ENCODE assay signal across 27 mouse cellular contexts in genomic region chr6:116014111-116014510, GRCm38 (mm10). TPM values are rescaled to one million over a fixed set of nuclear protein-coding genes. Genes with fewer than 3 reads are reported as not detected.
DNase-seq lines count a peak whose midpoint lies in the region; TF ChIP-seq lines count a peak whose summit lies in the region.
"Had no signal": no experiment of that assay in that cellular context is flagged by ENCODE, and none has a peak within 500 bp of the region (broad histone marks: within the 10 kb centered on the region; RNA-seq: fewer than 3 reads in every experiment).

No protein-coding gene starts in this region.

- no peak for TF ChIP-seq CTCF in spleen, adult 2 months (IDR thresholded peaks at IDR 0.05; ENCODE audit: extremely low read depth, insufficient read depth, insufficient read length, insufficient replicate concordance)
- TF ChIP-seq CTCF in kidney, adult 2 months (conservative IDR thresholded peaks at IDR 0.05; ENCODE audit: insufficient read depth, insufficient read length, low read depth, low read length): no peak

- TF ChIP-seq POLR2A in spleen, adult 2 months (IDR thresholded peaks at IDR 0.05; ENCODE audit: low read depth, low read length): no peak
- TF ChIP-seq POLR2A in kidney, adult 2 months (IDR thresholded peaks at IDR 0.05; ENCODE audit: low read depth, low read length): no peak

- H3K36me3 ChIP-seq in spleen, adult 2 months (ENCODE audit: control insufficient read depth, insufficient read depth, low read length): no peaks in the 10 kb centered on the region
- no peaks in the 10 kb centered on the region for H3K36me3 ChIP-seq in macrophage (ENCODE audit: inconsistent target)
- no peaks in the 10 kb centered on the region for H3K36me3 ChIP-seq in kidney, adult 2 months (ENCODE audit: control insufficient read depth, insufficient read depth, low read length)
- H3K36me3 ChIP-seq: forebrain, embryonic 12.5 days; heart, embryonic 10.5 days; midbrain, embryonic 12.5 days; neural tube, embryonic 13.5 days; stomach, embryonic 15.5 days had no signal

- WGBS in spleen, adult 2 months: 87% methylated on average over 6 of the region's 6 CpGs
- WGBS in macrophage (ENCODE audit: missing documents): 35% methylated on average over 6 of the region's 6 CpGs
- WGBS in kidney, adult 2 months: 87% methylated on average over 6 of the region's 6 CpGs

- no peak overlapping the region for H3K4me3 ChIP-seq in spleen, adult 2 months (ENCODE audit: extremely low read depth, insufficient read depth, insufficient read length)
- H3K4me3 ChIP-seq in brown adipose tissue, adult 24 weeks (ENCODE audit: insufficient read depth, low read depth, low read length): no peak overlapping the region
- no peak overlapping the region for H3K4me3 ChIP-seq in macrophage (ENCODE audit: inconsistent target)
- H3K4me3 ChIP-seq in kidney, adult 2 months (ENCODE audit: insufficient read depth, low read depth, low read length): no peak overlapping the region
- H3K4me3 ChIP-seq: forebrain, embryonic 12.5 days; heart, embryonic 10.5 days; megakaryocyte, embryonic 14.5 days; midbrain, embryonic 12.5 days; neural tube, embryonic 13.5 days; stomach, embryonic 15.5 days had no signal

- no peaks in the 10 kb centered on the region for H3K27me3 ChIP-seq in spleen, adult 2 months (ENCODE audit: control insufficient read depth, insufficient read depth, low read length)
- no peaks in the 10 kb centered on the region for H3K27me3 ChIP-seq in kidney, adult 2 months (replicated peaks; ENCODE audit: control insufficient read depth, insufficient read depth, low read length)
- H3K27me3 ChIP-seq: CH12.LX; forebrain, embryonic 12.5 days; megakaryocyte, embryonic 14.5 days; midbrain, embryonic 12.5 days; neural tube, embryonic 13.5 days; stomach, embryonic 15.5 days had no signal

- H3K79me2 ChIP-seq in macrophage (ENCODE audit: inconsistent target): no peaks in the 10 kb centered on the region

- peak overlapping the region; percentile 52 for H3K27ac ChIP-seq in spleen, adult 2 months (ENCODE audit: insufficient read depth, low read length)
- H3K27ac ChIP-seq in brown adipose tissue, adult 24 weeks (replicated peaks; ENCODE audit: low read depth, low read length): peak overlapping the region; percentile 9
- H3K27ac ChIP-seq in macrophage: peak overlapping the region; percentile 86
- H3K27ac ChIP-seq in kidney, adult 2 months (ENCODE audit: insufficient read depth, low read depth, low read length): no peak overlapping the region
- H3K27ac ChIP-seq: forebrain, embryonic 12.5 days; heart, embryonic 10.5 days; hindbrain, embryonic 14.5 days; kidney, postnatal 0 days; midbrain, embryonic 12.5 days; neural tube, embryonic 13.5 days; stomach, embryonic 15.5 days had no signal

- no peak for DNase-seq in spleen, adult 2 months (ENCODE audit: low read depth in 1 of 2, low spot score in 2 of 2)
- no peak for DNase-seq in spleen, adult 18-20 months
- DNase-seq in kidney, adult 2 months: no peak
- no peak for DNase-seq in right cerebral cortex, postnatal 14 days
- DNase-seq in testis, postnatal 10 days (ENCODE audit: low spot score): no peak
- DNase-seq: adrenal gland, adult 8-10 months; cerebellum, adult 11-12 months; cerebellum, adult 9-11 months; gastrocnemius, postnatal 10 days; heart, postnatal 4 days; kidney, adult 11 months; kidney, postnatal 4 days; left cerebral cortex, postnatal 4 days; lung, adult 2 months; lung, postnatal 14 days; thymus, postnatal 14 days had no signal

- H3K4me1 ChIP-seq in spleen, adult 2 months (ENCODE audit: control insufficient read depth, insufficient read depth, insufficient read length): no peaks in the 10 kb centered on the region; the same call in 1 of the 2 replicates
- no peaks in the 10 kb centered on the region for H3K4me1 ChIP-seq in brown adipose tissue, adult 24 weeks (ENCODE audit: control insufficient read depth, insufficient read depth, insufficient read length, low read length)
- no peaks in the 10 kb centered on the region for H3K4me1 ChIP-seq in kidney, adult 2 months (ENCODE audit: control insufficient read depth, insufficient read depth, low read length)
- H3K4me1 ChIP-seq: midbrain, embryonic 12.5 days; neural tube, embryonic 13.5 days had no signal

RNA-seq across cellular contexts. Expression of gene Plxnd1, which starts 19.3 kb away (rescaled TPM):
- 66.1 and 87.2 TPM in 2 replicates for polyA plus RNA-seq in spleen, adult 2 months (2012; rRNA removed)
- polyA plus RNA-seq in brown adipose tissue, adult 24 weeks (2012; ENCODE audit: insufficient read depth, insufficient read length, missing spikeins): 20.2 and 24.0 TPM in 2 replicates
- total RNA-seq in macrophage (2018; cell fraction: chromatin; rRNA removed): 1,000 to 10,000 TPM in 1 of 26 experiments, 100 to 1,000 TPM in 25; 192 to 1,896 (median 380) TPM
- total RNA-seq in macrophage (2018; cell fraction: cytosol; rRNA removed): 100 to 1,000 TPM; 198 to 344 (median 273) TPM
- total RNA-seq in macrophage (2018; cell fraction: nucleus; rRNA removed): 100 to 1,000 TPM; 233 to 720 (median 426) TPM
- polyA plus RNA-seq in macrophage (2018): 130 to 283 TPM (median 243 TPM) in 3 replicates
- polyA plus RNA-seq in kidney, adult 2 months (2012; rRNA removed): 54.2 and 60.2 TPM in 2 replicates
